Mouse (Mus musculus) spleen, adult 12 weeks (tissue): ENCODE results near the gene Cfap77.
A peak's percentile ranks its signal among the peaks of the same experiment; 100 is the strongest.

Source experiments
- DNase-seq: peaks from one replicate; pipeline ENCODE4 v3.0.0; 2022; ENCODE audit warnings: low spot score

Gene Cfap77

GRCm38 (mm10) chr2:28943666-28944516, 111.0 kb downstream of the Cfap77 start:
- no peak for DNase-seq

DNA sequence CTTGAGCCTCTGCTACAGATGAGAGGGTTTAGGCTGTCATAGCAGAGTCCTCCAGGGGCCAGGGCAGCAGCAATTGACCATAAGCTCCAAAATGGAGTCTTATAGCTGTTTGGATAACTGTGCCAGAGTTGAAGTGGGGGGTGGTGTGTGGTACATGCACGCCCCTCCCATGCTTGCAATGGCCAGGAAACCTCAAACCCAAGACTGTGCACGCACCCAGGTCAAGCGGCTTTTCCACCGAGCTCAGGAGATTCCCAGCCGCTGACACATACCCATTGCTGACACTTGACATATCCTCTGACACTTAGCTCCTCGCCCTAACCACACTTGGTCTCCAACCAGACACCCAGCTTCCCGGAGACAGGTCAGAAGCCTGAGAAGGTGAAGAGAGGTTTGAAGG, 115.9 kb downstream of the Cfap77 start:
- DNase-seq: no peak

- no peak for DNase-seq
Observed at GRCm38 (mm10) chr2:28930571-28930970, 124.3 kb downstream of the Cfap77 start.

DNA sequence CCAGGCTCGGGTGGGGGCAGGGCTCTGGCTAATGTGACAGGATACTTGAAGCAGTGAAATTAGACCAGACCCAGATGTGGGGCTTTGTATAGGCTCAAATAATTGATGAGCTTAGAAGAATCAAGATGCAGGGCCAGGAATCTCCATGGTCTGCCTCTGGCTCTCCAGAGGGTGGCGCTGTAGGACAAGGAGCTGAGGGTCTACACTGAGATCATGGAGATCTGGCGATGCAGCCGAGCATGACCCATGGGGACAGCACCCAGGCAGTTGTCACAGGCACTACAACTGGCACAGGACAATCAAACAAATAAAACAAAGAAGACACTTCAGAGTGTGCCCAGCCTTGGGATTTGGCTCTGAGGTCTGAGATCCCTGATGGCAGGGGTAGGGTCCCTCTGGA, 131.0 kb downstream of the Cfap77 start:
- peak; percentile 16 for DNase-seq

DNA sequence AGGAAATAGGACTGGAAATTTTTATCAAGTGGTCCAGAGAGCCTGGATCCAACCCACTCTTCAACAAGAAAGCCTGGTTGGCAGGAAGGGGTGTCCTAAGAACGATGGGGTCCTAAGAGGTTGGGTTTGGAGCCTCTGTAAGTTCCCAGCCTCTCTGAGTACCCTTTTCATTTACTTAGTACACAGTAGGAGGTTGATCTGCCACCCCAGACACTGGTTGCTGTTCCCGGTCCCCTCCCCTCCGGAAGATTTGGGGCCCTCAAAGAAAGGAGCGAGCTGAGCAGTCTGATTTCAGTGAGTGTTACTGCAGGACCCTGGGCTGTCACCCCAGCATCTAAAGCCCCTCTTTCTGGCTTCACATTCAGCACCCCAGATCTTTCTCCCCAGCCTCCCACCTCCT, 135.9 kb downstream of the Cfap77 start:
- DNase-seq: no peak

- DNase-seq: no peak
Observed at GRCm38 (mm10) chr2:28917518-28918361, 137.1 kb downstream of the Cfap77 start.

DNA sequence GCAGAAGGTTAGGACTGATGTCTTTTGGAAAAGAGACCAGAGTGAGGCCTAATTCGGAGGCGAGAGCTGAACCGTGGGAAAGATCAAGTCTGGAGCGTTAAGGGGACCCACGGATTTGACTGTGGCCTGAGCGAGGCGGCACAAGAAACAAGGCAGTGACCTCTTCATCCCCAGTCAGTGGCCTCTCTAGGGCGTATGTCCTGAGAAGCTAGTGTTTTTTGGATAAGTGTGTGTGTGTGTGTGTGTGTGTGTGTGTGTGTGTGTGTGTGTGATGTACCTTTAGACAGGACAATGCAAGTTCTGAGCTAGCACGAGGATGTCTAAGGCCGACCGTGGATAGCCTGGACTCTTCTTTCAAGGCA, 137.7 kb downstream of the Cfap77 start:
- DNase-seq: no peak

DNA sequence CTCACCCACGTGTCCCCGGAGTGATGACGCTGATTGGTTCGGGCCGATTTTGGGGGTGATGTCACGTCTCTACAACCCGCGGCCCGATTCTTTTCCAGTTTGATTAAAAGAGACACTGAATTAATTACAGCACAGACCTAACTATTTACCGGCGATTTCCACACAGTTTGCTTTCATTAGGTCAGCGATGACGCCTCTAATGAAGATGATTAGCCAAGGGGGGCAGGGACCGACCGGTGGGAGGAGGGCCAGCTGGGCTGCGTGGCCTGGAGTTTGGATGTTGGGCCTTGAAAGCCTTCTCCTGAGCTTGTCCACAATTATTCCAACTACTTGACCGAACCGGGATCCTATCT, 138.4 kb downstream of the Cfap77 start, which contains the start of gene Barhl1:
TSS of gene Barhl1 (minus strand) at position 156 of the 353 bp plus-strand sequence.
- DNase-seq: no peak

- DNase-seq: peak; percentile 27
Observed at GRCm38 (mm10) chr2:28915768-28916512, 138.9 kb downstream of the Cfap77 start.

DNA sequence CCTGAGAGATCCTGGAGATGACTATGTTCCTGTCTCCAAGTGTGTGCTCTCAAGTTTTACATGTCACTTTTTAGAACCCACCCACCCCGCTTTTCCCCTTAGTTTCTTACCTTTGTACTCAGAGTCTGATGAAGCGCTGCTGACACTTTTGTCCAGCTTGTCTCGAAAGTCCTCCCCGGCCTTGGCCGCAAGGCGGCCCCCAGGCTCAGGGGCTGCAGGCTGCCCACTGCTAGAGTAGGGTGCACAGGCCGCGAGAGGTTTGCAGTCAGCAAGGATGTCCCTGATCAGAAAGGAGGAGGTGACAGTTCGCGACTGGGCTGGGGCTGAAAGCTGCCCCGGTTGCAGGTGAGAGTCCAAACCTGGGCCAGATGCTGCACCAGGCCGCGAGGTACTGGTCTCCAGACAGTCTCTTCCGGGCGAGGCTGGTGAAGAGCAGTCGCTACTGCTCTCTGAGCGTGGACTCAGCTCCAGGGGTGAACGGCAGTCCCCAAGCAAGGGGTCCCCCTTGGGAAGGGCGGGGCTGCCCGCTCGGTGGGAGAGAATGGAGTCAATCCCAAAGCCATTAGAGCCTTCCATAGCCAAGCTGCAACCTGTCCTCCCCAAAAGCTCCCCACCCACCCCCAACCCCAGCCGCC, 139.6 kb downstream of the Cfap77 start:
- no peak for DNase-seq

GRCm38 (mm10) chr2:28914121-28914520, 140.7 kb downstream of the Cfap77 start:
- DNase-seq: no peak

DNA sequence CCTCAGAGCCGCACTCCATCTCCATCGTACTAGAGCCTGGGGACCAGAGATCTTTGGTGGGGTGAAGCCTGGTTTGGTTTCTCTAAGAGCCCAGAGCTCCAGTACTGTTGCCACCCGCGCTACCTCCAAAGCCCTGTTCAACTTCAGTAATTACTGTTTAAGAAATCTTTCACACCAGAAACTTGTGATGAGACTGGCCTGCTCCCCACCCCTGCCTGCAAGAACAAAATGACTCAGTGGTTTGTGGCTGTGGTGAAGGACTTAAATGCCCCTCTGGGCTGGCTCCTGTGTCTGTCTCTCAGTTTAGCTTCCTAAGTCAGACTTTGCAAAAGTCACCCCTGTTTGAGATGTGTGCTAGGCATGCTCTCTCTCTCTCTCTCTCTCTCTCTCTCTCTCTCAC, 141.9 kb downstream of the Cfap77 start:
- no peak for DNase-seq

GRCm38 (mm10) chr2:28912039-28912700, 142.7 kb downstream of the Cfap77 start:
- no peak for DNase-seq

- no peak for DNase-seq
Observed at GRCm38 (mm10) chr2:28911331-28912038, 143.4 kb downstream of the Cfap77 start.

- no peak for DNase-seq
Observed at GRCm38 (mm10) chr2:28910877-28911276, 144.0 kb downstream of the Cfap77 start.

- DNase-seq: no peak
Observed at GRCm38 (mm10) chr2:28909818-28910710, 144.8 kb downstream of the Cfap77 start.

DNA sequence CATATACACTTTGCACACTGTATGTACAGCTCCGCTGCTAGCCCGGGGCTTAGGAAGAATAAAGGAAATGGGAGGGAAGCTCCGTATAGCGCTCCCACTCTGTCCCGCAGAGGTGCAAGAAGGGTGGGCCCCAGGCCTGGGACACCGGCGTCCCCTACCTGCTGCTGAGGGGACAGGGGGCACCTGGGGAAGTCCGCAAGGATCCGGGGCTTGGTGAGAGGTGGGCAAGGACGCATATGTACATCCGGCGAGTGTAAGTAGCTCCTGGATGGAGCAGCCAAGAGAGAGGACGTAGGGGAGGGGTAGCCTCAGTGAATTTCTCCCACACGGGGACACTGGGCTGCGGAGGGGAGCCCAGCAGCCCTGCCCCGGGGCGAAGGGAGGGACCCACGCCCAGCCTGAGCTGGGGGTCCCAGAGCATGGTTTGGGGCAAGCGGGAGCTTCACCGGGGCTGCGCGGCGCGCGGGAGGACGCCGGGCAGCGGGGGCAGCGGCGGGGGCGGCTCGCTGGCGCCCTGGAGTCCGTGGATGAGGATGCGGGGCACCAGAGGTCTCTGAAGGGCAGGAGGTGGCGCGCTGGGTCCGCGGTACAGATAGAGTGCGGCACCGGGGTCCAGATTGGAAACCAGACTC, 145.6 kb downstream of the Cfap77 start:
- DNase-seq: no peak

DNA sequence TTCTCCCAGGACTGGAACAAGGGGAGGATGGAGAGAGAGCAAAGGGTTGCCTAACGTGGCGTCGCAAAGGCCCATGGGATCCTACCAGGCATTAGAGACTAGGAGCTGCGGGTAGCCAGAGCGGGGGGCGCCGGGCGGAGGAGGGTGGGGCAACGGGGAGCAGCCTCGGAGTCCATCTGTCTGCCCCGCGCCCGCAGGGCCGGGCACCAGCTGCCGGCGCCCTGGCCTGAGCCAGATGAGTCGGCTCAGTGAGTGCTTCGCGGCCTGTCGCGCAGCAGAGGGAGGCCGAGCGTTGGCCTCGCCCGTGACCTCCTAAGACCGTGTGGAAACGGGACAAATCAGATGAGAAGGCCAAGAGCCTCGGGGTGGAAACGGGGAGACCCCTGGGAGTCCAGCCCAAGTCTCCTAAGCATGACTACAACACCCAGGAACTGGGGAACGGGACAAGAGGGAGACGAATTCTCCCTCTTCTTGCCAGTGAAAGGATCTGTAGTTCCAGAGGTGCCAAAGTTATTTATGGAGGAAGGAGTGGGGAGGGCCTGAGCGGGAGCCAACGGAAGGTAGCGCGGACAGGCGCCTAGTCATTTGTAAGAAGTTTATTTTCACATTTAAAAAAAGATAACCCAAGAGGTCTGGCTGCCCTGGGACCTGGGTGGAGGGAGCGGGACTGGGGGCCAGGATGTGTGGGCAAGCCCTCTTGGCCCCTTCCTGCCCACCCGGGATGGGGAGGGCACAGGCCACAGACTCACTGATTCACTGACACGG, 146.3 kb downstream of the Cfap77 start:
- no peak for DNase-seq
